Mouse (Mus musculus): ENCODE results near the gene Pcdh17. TPM values are rescaled to one million over a fixed set of nuclear protein-coding genes. Genes with fewer than 3 reads are reported as not detected.

Pcdh17 gene
- total RNA-seq, 2 experiments from 2014 or later: 30.3 to 39.0 TPM

- intact Hi-C loops (cut with DNase I): no loop called here
These were observed 33.0 kb downstream of the Pcdh17 start for GRCm38 (mm10) chr14:84476336-84476735.

GRCm38 (mm10) chr14:84476906-84477305, 33.5 kb downstream of the Pcdh17 start:
- intact Hi-C loops (cut with DNase I): no loop called here
- DNase-seq (ENCODE audit: low spot score in 2 of 2): no peak

More at GRCm38 (mm10) chr14:84476336-84476735, 33.0 kb downstream of the Pcdh17 start:
- no peak for DNase-seq (ENCODE audit: low spot score in 2 of 2)

- intact Hi-C loops (cut with DNase I): no loop called here
- no peak for DNase-seq (ENCODE audit: low spot score in 2 of 2)
These were observed 34.0 kb downstream of the Pcdh17 start for GRCm38 (mm10) chr14:84477411-84477810.

GRCm38 (mm10) chr14:84480546-84480945, 37.2 kb downstream of the Pcdh17 start:
- intact Hi-C loops (cut with DNase I): no loop called here
- no peak for DNase-seq (ENCODE audit: low spot score in 2 of 2)

GRCm38 (mm10) chr14:84484350-84484749, 41.0 kb downstream of the Pcdh17 start:
- intact Hi-C loops (cut with DNase I): no loop called here
- no peak for DNase-seq (ENCODE audit: low spot score in 2 of 2)

GRCm38 (mm10) chr14:84511010-84511409, 67.6 kb downstream of the Pcdh17 start:
- no peak for DNase-seq (ENCODE audit: low spot score in 2 of 2)
- intact Hi-C loops (cut with DNase I): no loop called here

GRCm38 (mm10) chr14:84532397-84532796, 89.0 kb downstream of the Pcdh17 start:
- intact Hi-C loops (cut with DNase I): no loop called here
- DNase-seq (ENCODE audit: low spot score in 2 of 2): no peak

- DNase-seq (ENCODE audit: low spot score in 2 of 2): no peak
- intact Hi-C loops (cut with DNase I): no loop called here
These were observed 91.9 kb downstream of the Pcdh17 start for GRCm38 (mm10) chr14:84535264-84535663.

GRCm38 (mm10) chr14:84541838-84542237, 98.5 kb downstream of the Pcdh17 start:
- DNase-seq (ENCODE audit: low spot score in 2 of 2): peak; percentile 10 to 11
- intact Hi-C loops (cut with DNase I): no loop called here

GRCm38 (mm10) chr14:84545968-84546367, 102.6 kb downstream of the Pcdh17 start:
- intact Hi-C loops (cut with DNase I): no loop called here
- no peak for DNase-seq (ENCODE audit: low spot score in 2 of 2)

GRCm38 (mm10) chr14:84547513-84548194, 104.3 kb downstream of the Pcdh17 start:
- DNase-seq (ENCODE audit: low spot score in 2 of 2): peak; percentile 43 to 55
- intact Hi-C loops (cut with DNase I): no loop called here

GRCm38 (mm10) chr14:84551546-84551945, 108.2 kb downstream of the Pcdh17 start:
- DNase-seq (ENCODE audit: low spot score in 2 of 2): no peak
- intact Hi-C loops (cut with DNase I): no loop called here

- intact Hi-C loops (cut with DNase I): no loop called here
- no peak for DNase-seq (ENCODE audit: low spot score in 2 of 2)
These were observed 127.7 kb downstream of the Pcdh17 start for GRCm38 (mm10) chr14:84571071-84571470.

Data from left cerebral cortex, postnatal 36 days (tissue).